Mouse (Mus musculus): ENCODE results near the gene Dolk.

DNA sequence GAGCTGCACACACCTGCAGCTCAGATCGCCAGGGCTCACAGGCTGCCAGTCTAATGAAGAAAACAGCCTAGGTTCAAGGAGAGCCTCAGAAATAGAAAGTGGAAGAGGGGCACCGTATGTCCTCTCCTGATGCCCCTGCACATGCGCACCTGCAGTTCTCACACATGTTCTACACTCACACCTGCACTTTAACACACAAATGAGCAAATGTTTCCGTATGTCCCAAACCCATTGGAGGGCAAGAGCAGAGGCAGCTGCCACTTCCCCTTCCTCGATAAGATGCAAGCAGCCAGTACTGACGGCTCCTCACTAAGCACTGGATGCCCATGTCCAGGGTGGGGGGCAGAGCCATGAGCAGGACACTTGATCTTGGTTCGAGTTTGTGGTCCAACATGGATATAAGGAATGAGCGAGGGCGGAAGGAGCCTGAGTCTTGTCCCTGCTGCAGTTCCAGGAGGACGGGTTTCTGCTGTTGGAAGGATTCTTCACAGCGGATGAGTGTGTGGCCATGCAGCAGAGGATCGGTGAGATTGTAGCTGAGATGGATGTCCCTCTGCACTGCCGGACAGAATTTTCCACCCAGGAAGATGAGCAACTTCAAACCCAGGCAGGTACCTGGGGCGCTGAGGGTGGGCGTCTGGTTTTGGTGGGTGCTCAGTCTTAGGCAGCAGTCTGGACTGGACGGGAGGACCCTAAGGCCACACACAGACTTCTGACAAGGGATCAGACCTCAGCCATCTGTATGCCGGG lies 16.7 kb downstream of the Dolk start:
- no peak for TF ChIP-seq CTCF (IDR thresholded peaks at IDR 0.05; ENCODE audit: borderline replicate concordance, insufficient read depth, low read depth, low read length)
- TF ChIP-seq POLR2A (IDR thresholded peaks at IDR 0.05; ENCODE audit: borderline replicate concordance, insufficient read depth, low read length), result no peak
